Mouse (Mus musculus): ENCODE results near the gene Loxl1.
"Not testable (repeated sequence)": the region's sequence is repeated elsewhere in the genome, so short reads cannot be mapped to it uniquely, and the experiment has no call there.

Gene Loxl1

DNA sequence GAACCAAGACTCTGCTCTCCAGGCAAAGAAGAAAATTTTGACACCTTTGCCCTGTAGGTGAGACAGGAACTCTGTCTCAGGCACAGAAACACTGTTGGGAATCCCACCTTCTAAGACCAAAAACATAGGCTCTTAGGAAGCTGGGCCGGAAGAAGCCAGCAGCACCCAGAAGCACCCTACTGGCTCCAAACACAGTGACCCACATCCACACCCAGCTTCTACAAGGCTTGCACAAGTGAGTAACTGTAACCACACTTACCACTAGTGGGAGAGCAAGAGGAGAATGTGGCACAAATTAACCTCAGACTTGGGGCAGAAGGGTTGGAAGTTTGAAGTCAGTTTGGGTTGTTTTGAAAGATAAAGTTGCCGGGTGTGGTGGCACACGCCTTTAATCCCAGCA lies 37.2 kb downstream of the Loxl1 start:
- DNase-seq = no peak

DNA sequence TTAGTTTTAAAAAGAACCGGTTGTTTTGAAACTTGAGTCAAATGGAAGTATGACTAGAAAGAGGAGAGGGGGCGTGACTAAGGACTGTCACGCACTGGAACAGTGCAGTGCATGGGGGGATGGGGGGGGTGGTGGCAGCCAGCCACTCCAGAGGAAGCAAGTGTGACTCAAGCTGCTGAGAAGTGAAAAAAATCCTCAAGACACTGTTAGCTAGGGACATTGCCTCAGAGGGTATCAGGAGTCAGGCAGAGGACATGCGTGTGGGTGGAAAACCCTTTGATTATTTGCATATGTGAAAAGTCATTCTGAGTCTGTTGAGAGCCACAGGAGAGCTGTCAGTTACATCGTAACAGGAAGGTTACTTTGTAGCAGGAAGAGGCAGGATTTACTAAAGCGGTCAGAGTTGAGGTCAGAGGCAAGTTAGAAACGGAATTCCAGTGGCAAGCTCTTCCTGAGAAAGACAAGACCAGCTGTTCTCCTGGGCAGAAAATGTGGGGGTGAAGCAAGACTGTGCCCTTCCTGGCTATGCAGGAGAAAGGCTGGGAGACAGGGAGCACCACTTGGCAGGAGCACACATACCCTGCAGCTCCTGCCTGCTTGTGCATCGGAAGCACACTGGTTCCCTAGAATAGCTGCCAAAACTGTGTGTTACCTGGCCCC lies 37.7 kb downstream of the Loxl1 start:
- DNase-seq = peak; percentile 62 to 63

DNA sequence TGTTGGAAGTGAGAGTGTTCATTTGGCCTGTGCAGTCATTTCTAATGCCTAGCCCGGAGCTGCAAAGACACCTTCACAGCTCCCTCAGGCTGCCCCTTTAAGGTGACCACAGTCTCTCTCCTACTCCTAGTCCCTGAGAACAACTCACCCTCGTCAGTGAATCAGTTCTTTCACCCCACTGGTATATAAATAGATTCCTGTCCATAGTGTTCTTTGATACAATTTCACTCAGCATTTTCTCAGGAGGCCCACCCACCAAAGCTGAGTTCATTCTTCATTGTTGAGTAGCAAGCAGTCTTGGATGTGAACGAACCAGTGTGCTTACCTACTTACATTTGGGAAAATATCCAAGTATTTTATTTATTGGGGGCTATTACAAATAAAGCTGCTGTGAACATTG lies 38.4 kb downstream of the Loxl1 start:
- no peak for DNase-seq

DNA sequence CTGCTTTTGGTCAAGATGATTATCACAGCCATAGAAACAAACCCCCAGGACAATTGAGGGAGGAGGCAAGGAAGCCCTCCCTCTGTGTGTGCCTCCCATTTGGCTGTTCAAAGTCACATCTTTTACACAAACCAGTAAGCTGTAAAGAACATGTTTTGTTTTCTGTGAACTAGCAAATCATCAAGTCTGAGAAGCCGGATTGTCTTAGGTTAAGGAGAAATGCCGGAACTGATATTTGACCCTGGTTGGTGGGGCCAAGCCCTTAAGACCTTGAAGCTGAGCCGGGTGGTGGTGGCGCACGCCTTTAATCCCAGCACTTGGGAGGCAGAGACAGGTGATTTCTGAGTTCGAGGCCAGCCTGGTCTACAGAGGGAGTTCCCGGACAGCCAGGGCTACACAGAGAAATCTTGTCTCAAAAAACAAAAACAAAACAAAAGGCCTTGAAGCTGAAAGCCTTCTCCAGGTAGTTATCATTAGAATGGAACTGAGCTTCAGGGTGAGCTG lies 38.8 kb downstream of the Loxl1 start:
- DNase-seq = no peak

DNA sequence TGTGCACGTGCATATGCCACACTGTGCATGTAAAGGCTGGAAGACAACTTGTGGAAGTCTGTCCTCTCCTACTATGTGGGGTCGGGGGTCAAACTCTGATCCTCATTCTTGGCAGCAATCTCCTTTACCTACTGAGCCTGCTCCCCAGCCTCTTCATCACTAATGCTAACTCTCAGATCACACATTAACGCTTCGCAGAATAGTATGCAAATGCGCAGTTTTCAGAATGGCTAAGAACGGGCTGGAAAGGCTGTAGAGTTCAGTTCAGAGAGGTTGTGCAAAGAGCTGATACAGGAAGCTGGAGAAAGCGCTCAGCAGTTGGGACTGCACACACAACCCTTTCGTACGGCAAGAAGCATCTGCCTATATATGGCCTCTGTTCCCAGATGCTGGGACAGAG lies 40.1 kb downstream of the Loxl1 start:
- DNase-seq = no peak

DNA sequence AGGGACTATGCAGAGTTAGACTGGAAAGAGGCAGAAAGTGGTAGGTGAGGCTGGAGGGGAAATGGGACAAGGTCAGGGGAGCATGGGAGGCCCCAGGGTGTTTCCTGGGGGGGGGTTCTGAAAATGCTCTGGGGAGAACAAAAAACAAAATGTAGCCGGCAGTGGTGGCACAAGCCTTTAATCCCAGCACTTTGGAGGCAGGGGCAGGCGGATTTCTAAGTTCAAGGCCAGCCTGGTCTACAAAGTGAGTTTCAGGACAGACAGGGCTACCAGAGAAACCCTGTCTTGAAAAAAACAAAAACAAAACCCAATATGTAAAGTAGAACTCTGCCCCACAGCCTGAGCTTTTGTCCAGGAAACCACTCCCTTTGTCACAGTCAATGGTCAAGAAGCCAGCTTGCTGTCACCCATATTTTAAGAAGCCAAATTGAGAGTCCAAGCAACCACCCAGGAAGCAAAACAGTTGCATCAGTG lies 40.9 kb downstream of the Loxl1 start:
- DNase-seq = no peak

DNA sequence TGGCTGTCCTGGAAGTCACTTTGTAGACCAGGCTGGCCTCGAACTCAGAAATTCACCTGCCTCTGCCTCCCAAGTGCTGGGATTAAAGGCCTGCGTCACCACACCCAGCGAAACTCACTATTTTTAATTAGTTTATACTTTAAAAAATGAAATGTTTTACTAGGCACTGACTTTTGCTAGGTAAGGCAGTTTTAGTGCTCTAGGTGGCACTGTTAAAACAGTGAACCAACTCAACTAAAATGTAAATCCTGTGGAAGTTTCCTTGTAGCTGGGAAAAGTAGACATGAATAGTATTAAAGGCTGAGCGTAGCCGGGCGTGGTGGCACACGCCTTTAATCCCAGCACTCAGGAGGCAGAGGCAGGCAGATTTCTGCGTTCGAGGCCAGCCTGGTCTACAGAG lies 41.4 kb downstream of the Loxl1 start:
- not testable (repeated sequence) for DNase-seq

DNA sequence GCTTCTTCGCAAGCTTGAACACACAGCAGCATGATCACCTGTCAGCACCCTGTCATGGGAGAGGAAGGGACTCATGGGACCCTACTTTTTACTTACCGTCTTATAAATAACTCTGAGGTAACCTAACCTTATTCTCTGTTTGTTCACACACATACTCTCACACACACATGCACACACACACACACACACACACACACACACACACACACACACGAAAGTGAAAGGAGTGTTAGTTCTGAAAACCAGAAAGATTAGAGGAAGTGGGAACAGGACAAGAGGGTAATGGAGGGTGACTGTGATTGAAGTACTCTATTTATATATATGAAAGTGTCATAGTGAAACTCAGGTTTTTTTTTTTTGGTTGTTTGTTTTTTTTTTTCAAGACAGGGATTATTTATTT lies 41.9 kb downstream of the Loxl1 start:
- no peak for DNase-seq

DNA sequence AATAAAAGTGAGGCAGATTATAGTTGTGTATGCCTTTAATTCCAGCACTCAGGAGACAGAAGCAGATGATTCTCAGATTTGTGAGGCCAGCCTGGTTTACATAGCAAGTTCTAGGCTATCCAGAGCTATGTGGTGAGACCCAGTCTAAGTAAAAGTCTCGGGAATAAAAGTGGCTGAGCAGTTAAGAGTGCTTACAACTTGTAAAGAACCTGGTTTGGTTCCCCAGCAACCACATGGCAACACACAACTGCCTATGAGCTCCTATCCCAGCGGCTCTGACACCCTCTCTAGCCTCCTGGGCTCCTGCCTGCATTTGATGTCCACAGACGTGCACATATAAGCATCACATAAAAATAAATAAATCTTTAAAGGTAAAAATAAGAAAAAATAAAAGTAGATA lies 42.9 kb downstream of the Loxl1 start:
- DNase-seq = no peak

DNA sequence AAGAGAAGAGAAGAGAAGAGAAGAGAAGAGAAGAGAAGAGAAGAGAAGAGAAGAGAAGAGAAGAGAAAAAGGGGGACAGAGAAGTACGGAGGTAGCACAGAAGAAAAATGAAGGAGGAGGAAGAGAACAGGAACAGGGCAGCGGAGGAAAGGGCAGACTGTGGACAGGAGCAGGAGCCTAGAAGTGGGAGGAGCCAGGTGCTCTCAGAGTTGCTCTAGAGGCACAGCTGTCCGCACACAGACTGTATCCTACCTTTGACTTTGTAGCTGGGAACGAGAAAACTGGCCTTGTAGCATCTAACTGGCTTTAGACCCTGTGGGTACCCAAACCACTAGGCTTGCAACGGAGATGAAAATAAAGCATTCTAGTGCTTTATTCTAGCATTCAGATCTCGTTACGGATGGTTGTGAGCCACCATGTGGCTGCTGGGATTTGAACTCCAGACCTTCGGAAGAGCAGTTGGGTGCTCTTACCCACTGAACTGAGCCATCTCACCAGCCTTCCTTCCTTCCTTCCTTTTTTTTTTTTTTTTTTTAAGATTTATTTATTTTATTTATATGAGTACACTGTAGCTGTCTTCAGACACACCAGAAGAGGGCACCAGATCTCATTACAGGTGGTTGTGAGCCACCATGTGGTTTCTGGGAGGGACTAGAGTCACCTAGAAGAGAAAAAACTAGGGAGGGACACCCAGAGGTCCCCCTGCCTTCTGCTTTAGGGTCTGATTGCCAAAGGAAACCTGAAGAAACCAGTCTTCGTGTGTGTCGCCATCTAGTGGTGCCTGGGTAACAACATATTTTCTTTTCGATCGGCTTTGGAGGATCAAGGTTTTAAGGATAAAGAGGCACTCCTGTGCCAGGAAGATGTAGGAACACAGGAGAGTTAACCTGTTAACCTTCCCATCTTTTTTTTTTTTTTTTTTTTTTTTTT lies 44.3 kb downstream of the Loxl1 start:
- peak; percentile 48 to 74 for DNase-seq

DNA sequence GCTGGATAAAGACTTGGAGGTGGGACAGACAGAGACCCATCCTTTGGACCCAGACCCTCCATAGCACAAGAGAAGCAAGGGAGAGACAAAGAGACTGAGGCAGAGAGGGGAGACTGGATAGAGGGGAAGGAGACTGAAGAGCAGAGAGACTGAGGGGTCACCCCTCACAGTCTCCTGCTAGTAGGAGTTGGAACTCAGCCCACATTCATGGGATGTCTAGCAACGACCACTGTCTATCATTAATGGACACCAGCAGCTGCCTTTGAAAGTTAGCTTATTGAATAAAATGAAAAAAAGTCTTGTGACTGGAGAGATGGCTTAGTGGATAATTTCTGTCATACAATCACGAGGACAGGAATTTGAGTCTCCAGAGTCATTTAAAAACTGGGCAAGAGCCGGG lies 45.9 kb downstream of the Loxl1 start:
- no peak for DNase-seq

DNA sequence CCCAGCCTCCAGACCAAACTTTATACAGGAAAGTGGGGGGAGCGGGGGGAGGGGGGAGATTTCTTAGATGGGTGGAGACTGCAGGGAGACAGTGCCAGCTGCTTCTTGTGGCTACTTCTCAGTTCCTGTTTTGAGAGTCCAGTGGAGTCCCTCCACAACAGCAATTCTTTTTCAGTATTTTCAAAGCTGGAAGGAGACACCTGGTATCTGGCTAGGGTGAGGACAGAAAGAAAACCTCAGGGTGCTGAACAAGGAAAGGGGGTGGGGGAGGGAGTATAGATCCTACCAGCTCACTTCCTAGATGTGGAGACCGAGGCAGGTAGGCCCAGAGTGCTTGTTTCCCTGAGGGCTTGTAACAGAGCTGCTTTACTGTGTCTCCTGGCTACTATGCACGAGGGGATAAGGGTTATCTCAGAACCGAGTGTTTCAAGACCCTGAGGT lies 46.4 kb downstream of the Loxl1 start:
- no peak for DNase-seq

DNA sequence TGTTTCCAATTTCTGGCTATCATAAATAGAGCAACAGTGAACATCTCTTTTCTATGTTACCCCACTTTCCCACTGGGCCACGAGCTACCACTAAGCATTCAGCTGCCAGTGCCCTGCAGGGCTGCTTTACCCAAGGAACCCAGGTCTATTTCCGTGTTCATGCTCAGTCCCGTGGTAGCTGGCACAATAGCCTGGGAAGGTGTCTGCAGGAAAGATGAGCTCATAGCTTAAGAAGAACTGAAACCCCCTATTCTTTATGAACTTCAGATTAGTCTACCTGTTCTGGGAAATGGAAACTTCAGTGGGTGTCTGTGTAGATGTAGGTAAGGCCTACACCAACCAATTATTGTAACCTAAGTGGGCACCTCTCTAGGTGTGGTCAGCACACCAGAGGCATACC lies 47.6 kb downstream of the Loxl1 start:
- no peak for DNase-seq

DNA sequence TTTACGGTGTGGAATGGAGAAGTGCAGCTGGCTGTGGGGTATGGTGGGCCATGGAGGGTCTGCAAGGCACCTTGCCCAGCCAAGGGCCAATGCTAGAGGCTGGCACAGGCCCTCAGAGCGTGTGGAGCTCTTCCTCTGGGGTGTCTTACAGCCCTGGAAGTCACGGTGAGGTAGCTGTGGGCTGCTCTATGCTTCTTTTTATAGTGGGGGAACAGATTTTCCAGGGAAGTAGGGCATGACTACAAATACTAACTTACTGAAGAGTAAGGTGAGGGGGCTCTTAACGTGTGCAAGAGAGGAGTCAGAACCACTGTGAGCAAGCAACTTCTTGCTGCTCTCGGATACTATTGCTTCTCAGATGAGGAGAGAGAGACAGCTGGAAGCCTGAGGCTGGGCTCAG lies 50.5 kb downstream of the Loxl1 start:
- DNase-seq = no peak

DNA sequence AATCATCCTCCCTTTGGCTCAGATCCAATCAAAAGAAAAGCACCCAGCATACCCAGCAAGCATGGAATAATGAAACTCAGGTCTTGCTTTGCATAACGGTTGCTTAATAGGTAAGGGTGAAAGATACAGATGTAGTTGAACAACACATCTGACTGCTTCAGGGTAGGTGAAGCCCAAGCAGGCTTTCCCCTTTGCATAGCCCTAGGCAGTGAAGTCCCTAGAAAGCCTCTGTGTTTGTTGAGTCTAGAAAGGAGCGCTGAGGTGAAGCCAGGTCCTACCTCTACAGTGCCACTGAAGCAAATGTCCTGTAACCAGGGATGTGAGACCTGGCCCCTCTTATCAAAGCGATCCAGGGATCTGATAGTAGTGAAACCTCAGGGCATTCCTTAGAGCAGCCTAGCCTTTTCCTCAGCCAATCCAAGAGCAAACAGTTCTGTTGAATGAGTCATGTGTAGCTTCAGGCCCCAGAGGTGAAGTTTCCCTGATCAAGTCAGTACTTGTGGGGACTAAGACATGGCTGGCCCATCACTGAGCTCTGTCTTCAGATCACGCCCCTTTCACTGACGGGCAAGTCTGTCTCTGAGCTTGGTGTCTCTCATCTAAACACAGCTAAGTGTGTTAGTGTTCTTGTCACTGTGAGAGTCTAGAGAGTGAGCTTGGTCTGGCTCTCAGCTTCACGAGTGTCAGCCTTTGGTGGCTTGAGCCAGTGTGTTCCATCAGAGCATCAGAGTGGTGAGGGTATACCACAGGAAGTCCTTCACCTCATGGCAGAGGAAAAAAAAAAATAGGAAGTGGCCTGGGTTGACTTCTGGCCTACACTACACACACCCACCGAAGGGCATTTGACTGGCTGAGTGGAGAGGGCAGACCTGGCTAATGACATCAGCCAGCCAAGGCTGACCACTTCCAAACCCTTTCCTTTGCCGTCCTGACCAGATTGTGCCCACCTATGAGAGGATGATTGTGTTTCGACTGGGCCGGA lies 57.0 kb downstream of the Loxl1 start:
- DNase-seq = no peak

DNA sequence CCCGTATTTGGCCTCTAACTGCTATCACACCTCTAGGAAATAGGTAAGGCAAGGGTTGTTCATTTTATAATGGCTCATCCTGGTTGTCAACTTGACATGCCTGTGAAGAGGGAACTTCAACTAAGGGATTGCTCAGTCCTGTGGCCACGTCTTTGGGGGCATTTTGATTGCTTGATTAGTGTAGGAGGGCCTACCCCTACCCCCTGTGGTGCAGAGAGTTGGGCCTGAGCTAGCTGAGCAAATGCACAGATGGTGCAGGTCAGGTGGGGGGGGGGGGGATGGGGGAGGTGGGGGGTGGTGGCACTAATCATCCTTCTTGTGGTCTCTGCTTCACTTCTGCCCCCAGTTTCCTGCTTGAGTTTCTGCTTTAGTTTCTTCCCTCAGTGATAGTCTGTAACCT lies 57.9 kb downstream of the Loxl1 start:
- DNase-seq = peak in 1 of 2 experiments; percentile 26

DNA sequence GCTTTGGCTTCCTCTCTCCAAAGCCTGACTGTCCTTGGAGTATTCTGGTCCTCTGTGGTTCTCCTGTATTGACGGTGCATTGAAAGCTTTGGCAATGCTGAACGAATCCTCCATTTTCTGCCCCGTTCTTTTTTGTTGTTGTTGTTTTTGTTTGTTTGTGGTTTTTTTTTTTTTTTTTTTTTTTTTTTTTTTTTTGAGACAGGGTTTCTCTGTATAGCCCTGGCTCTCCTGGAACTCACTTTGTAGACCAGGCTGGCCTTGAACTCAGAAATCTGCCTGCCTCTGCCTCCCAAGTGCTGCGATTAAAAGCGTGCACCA lies 59.2 kb downstream of the Loxl1 start:
- not testable (repeated sequence) for DNase-seq

DNA sequence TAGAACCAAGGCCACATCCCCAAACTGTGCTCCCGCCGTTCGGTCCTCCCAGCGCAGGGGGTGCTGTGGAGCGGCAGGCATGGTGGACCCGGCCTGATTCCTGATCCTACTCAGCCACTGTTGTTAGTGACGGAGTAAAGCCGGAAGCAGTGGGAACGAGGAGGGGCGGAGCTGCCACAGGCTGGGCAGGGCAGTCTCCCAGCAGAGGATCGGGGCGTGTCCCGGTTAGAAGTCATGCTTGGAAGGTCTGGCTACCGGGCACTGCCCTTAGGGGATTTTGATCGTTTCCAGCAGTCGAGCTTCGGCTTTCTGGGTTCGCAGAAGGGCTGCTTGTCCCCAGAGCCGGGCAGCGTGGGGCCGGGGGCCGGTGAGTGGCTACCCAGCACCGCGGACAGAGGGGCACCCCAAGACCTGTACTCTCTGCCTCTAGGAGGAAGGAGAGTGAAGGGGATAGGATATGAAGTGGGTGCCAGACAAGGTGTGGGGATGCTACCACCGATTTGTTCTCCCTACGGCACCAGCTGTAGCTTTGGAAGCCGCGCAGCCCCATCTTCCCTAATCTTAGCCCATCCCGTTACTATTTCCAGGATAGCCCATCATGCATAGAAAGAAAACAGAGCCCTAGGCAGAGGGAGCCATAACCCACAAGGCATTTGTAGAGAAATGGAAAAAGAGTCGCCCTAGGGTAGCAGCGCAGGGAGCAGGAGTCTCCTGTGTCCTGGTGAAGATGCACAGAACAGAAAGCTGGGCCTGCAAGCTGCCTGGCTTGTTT lies 59.8 kb downstream of the Loxl1 start, which contains the start of gene Stoml1:
Gene Stoml1 (plus strand): TSS at position 132 of the 772 bp plus-strand sequence.
- peak; percentile 93 to 95 for DNase-seq

DNA sequence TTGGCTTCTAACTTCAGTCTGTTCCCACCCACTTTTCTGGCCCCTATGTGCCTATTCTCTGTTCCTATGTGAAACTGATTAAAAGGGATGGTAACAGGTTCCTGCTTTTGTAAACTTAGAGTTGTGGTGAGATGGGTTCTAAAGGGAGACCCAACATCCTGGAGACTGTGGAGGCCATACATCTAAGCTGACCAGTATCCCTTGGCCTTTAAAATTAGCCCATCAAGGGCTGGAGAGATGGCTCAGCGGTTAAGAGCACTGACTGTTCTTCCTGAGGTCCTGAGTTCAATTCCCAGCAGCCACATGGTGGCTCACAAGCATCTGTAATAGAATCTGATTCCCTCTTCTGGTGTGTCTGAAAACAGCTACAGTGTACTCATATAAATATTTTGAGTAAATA lies 62.3 kb downstream of the Loxl1 start:
- DNase-seq = not testable (repeated sequence)

DNA sequence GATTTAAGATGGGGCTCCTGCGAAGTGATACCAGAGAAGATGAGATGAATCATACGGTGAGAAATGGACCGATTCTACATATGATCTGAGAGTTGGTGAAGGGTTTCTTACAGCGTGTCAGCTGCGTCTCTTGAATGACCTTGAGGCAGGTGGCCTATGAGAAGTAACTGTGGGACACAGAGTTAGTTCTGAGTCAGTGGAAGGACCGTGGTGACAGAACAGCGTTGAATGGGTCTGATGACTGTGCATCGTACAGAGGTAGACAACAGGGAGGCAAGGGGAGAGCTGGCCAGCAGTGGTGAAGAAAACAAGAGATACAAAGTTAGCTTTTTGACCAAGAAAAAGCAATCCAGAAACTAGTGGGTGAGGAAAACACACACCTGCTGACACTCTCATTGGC lies 62.7 kb downstream of the Loxl1 start:
- DNase-seq = no peak

DNA sequence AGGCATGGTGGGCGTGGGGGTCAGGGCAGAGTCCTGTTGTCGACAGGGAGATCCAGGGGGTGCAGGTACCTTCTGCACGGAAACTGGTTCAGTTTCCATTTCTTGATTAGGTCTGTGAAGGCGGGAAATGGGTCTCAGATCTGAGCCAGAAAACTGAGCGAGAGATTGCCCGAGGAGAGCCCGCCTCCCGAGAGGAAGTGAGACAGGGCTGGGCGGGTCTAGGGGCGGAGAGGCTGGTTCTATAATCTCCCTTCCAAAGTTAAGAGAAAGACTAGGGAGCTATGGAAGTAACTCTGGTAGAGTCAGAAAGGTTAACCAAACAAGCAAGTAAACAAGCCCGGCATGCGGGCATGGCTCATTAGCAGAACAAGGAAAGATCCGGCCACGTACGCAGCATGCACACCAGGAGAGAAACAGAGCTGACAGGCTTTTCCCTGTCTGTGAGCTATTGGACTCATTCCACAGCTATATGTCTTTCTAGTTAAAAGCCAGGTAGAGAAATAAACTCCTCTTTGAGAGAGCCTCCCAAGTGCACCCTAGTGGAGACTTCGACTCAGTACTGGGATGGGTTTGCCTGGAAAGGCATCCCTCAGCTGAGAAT lies 63.3 kb downstream of the Loxl1 start, which contains the start of gene Pml:
Gene Pml (minus strand): TSS at position 195 of the 601 bp plus-strand sequence.
- peak; percentile 72 to 80 for DNase-seq
